Mouse (Mus musculus) heart, embryonic 10.5 days (tissue): ENCODE measurements around the gene Uvrag. TPM values are rescaled to one million over a fixed set of nuclear protein-coding genes. Genes with fewer than 3 reads are reported as not detected.
A peak's percentile ranks its signal among the peaks of the same experiment; 100 is the strongest.

Experiments used
- DNase-seq: peaks from one replicate; pipeline ENCODE4 v3.0.0-alpha.2; 2017; ENCODE audit warnings: low spot score
- H3K27ac ChIP-seq: fragments of 300-500 bp; sonication (generic); 2 replicates; pipeline ENCODE4 v1.5.1; 2016; ENCODE audit warnings: mild to moderate bottlenecking
- H3K27me3 ChIP-seq: fragments of 300-500 bp; sonication (generic); 2 replicates; pipeline ENCODE4 v1.6.1; 2016; ENCODE audit warnings: mild to moderate bottlenecking; ENCODE audit not compliant: poor library complexity, insufficient read depth, severe bottlenecking
- H3K36me3 ChIP-seq: fragments of 300-500 bp; sonication (generic); 2 replicates; pipeline ENCODE4 v1.6.1; 2016; ENCODE audit warnings: mild to moderate bottlenecking, moderate library complexity
- H3K4me1 ChIP-seq: fragments of 300-500 bp; sonication (generic); 2 replicates; pipeline ENCODE4 v1.6.1; 2016; ENCODE audit warnings: mild to moderate bottlenecking
- H3K4me3 ChIP-seq: fragments of 300-500 bp; sonication (generic); 2 replicates; pipeline ENCODE4 v1.5.1; 2016; ENCODE audit warnings: mild to moderate bottlenecking, moderate library complexity
- H3K9me3 ChIP-seq: fragments of 300-500 bp; sonication (generic); 2 replicates; pipeline ENCODE4 v1.6.1; 2016; ENCODE audit warnings: mild to moderate bottlenecking, moderate library complexity
- WGBS: fragments of 180-500 bp; shearing (Covaris S2); methylation state at CpG from one replicate; pipeline ENCODE4 v1.1.7; 2016; 5-methylcytosine and 5-hydroxymethylcytosine counted together
- polyA plus RNA-seq: library from polyadenylated mRNA; unstranded; fragments of >200 nt; fragmentation: Nextera tagmentation; extraction: Ambion mirVana; gene quantifications from 2 replicates; pipeline ENCODE4 v1.2.1, GENCODE M21; 2016

The Uvrag gene
- polyA plus RNA-seq, 1 experiment from 2014 or later, result 15.2 TPM

DNA sequence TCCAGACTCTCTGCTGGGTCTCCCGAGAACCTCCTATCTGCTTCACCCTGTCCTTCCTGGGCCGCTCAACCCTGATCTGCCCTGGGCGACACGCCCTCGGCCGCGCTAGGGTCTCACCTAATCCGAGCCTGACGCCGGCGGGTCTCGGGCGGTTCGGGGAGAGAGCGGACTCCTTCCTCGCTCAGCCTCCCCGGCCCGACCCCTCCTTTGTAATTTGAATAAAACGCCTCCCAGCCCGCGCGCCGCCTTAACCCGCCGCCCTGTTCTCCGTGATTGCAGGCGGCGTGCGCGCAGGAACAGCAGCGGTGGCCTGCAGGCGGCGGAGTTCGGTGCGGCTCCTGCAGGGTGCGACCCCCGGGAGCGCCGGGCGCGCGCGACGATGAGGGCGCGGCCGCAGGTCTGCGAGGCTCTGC lies 302.2 kb downstream of the Uvrag start:
- Histone ChIP-seq H3K36me3 (no peaks in the 10 kb centered on the region), H3K27ac (peak overlapping the region; percentile 84), H3K4me3 (peak overlapping the region; percentile 78), H3K4me1 (peaks cover 94% of the 10 kb centered on the region), H3K27me3 (peaks cover 64% of the 10 kb centered on the region), H3K9me3 (no peaks in the 10 kb centered on the region)
- WGBS, result under 1% methylated on average over 48 of the region's 48 CpGs
- peak; percentile 89 for DNase-seq

DNA sequence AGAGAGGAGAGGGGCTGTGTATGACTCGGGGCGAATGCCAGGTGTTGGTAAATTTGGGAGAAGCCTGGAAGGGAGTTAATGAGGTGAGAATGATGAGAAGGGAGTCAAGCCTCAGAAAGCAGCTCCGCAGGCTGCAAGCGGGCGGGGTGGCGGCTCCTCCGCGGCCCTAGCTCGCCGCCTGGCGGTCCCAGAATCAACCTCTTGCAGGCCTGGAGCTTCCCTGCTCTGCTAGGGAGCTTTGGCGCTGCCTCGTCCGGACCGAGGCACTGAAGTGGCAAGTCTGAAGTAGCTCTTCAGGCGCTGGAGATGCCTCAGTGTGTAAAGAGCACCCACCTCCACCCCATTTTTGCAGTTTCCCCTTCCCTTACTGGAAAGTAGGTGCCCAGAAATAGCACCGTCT lies 303.0 kb downstream of the Uvrag start:
- Histone ChIP-seq H3K9me3 (no peaks in the 10 kb centered on the region), H3K4me1 (peaks cover 89% of the 10 kb centered on the region), H3K27me3 (peaks cover 71% of the 10 kb centered on the region), H3K36me3 (no peaks in the 10 kb centered on the region), H3K4me3 (peak overlapping the region; percentile 78), H3K27ac (peak overlapping the region; percentile 37)
- under 1% methylated on average over 17 of the region's 17 CpGs for WGBS
- peak; percentile 92 for DNase-seq

DNA sequence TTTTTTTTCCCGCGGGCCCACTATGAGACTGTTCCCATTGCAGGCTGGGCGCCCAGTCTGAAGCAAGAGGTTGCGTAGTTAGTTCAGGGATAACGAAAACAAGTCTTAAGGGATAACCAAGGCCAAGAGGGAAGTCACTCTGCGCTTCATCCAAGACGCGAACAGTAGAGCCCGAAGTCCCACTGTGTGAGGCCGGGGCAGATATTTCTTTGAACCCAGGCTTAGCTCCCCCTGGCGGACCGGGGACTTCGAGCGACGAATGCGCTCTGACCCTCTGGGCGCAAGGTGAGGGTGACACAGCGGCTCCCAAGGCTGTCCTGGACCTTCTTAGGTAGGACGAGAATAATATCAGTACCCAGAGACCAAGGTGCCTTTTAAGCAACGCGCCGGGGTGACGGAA lies 304.3 kb downstream of the Uvrag start:
- peaks cover 89% of the 10 kb centered on the region for H3K4me1 ChIP-seq
- peaks cover 84% of the 10 kb centered on the region for H3K27me3 ChIP-seq
- H3K27ac ChIP-seq, result no peak overlapping the region; the same call in 1 of the 2 replicates
- H3K4me3 ChIP-seq, result peak overlapping the region; percentile 78
- WGBS, result 1% methylated on average over 23 of the region's 23 CpGs
- no peak for DNase-seq
- H3K36me3 ChIP-seq, result no peaks in the 10 kb centered on the region
- no peaks in the 10 kb centered on the region for H3K9me3 ChIP-seq

DNA sequence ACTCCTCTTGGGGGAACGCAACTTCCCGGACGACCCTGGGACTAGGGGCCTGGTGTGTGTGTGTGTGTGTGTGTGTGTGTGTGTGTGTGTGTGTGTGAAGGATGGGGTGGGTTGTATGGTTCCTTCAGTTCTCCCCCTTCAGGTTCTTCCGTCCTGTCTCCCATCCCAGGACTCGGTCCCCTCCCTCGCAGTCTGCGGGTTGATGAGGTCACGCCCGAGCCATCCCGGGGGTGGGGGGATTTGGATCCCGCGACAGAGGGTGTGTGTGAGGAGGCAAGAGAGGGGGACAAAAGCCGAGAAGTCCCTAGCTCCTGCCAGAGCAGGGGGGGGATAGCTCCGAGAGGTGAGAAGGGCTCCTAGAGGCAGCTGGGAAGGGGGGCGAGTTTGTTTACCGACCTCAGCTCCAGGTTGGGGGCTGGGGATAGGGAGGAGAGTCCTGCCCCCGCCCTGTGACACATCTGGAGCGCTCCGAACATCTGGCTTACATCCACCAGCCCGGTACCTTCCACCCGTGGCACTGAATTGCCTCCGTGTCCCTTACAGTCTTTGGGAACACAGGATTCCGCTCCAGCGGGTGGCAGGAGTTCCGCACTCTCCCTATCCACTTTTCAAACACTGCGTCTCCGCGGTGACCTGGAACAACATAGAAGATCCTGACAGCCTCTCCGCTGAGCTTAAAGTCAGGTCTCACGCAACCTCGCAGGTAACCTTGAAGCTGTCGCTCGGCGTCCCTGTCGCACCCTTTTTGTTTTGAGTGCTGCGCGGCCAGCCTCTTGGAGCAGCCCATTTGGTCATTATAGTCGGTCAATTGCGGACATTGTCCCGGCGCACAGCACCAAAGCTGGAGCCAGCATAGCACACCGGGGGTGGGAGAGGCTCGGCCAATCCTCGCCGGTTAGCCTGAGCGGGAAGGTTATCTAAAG lies 305.2 kb downstream of the Uvrag start:
- no peaks in the 10 kb centered on the region for H3K9me3 ChIP-seq
- DNase-seq, result no peak
- under 1% methylated on average over 46 of the region's 46 CpGs for WGBS
- H3K27ac ChIP-seq, result peak overlapping the region; percentile 87
- peak overlapping the region; percentile 78 for H3K4me3 ChIP-seq
- H3K4me1 ChIP-seq, result peaks cover 89% of the 10 kb centered on the region
- H3K27me3 ChIP-seq, result peaks cover 86% of the 10 kb centered on the region
- H3K36me3 ChIP-seq, result no peaks in the 10 kb centered on the region

Other genes with a start within 250 kb of the Uvrag start
- gene Dgat2, start 41.6 kb upstream of the Uvrag start, polyA plus RNA-seq, result 12.5 and 24.3 TPM in 2 replicates
- gene Mogat2, start 97.5 kb upstream of the Uvrag start, polyA plus RNA-seq, result 11.1 and 30.6 TPM in 2 replicates
- 2.1 and 2.3 TPM in 2 replicates for gene Map6, start 126.3 kb upstream of the Uvrag start, polyA plus RNA-seq
- gene Serpinh1, start 212.1 kb upstream of the Uvrag start, polyA plus RNA-seq, result 1,580 and 1,787 TPM in 2 replicates
- gene Gdpd5, start 240.3 kb upstream of the Uvrag start, polyA plus RNA-seq, result 24.2 and 31.6 TPM in 2 replicates